Mouse (Mus musculus): Measurements from ENCODE around the gene Aim2.

GRCm38 (mm10) chr1:173329185-173329584, 21.5 kb upstream of the Aim2 start:
- no peak for TF ChIP-seq POLR2A (IDR thresholded peaks at IDR 0.05; ENCODE audit: extremely low read depth, insufficient read depth, low read length)
- no peak for TF ChIP-seq CTCF (IDR thresholded peaks at IDR 0.05; ENCODE audit: extremely low read depth, insufficient read depth, low read length)

Measured in cortical plate, adult 2 months (tissue).